Mouse (Mus musculus) testis, adult 2 months (tissue): ENCODE results near the gene Pax5.

Source experiments
- CTCF ChIP-seq: fragments of 200-500 bp; IDR thresholded peaks from 2 replicates; pipeline ENCODE4 v1.5.1; 2012; ENCODE audit warnings: low read depth, mild to moderate bottlenecking, inconsistent platforms, low read length, moderate library complexity; ENCODE audit not compliant: control insufficient read depth, insufficient read depth, insufficient replicate concordance
- POLR2A ChIP-seq: fragments of 200-500 bp; IDR thresholded peaks from 2 replicates; pipeline ENCODE4 v1.6.1; 2012; ENCODE audit warnings: low read depth, mild to moderate bottlenecking, inconsistent platforms, low read length, moderate library complexity; ENCODE audit not compliant: control insufficient read depth

GRCm38 (mm10) chr4:44673726-44674125, 36.6 kb downstream of the Pax5 start:
- TF ChIP-seq CTCF: no peak
- no peak for TF ChIP-seq POLR2A
